Mouse (Mus musculus) kidney, adult 9 months (tissue): Measurements from ENCODE around the gene Shisa4.

Source experiments
- DNase-seq: peaks from one replicate; pipeline ENCODE4 v3.0.0; 2022

Shisa4 gene

DNA sequence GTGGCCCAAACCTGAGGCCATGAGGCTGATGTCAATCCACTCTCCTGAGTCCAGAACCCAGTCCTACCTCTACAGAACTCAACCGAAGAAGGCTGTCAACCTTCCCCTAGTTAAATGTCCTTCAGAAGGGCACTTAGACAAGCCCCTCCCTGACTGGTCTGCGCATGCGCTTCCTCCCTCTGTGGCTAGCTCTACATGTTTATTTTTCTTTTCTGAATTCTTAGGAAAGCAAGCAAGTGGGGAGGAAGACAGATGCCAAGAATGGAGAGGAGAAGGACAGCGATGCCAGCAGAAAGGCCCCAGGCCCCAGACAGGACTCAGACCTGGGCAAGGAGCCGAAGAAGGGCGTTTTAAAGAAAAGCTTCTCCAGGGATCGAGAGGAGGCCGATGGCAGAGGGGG lies 11.6 kb downstream of the Shisa4 start:
- DNase-seq, result no peak

GRCm38 (mm10) chr1:135362115-135362514 lies 12.9 kb downstream of the Shisa4 start:
- no peak for DNase-seq

- DNase-seq, result no peak
These were observed 13.5 kb downstream of the Shisa4 start for GRCm38 (mm10) chr1:135361491-135361890.

- no peak for DNase-seq
These were observed 16.0 kb downstream of the Shisa4 start for GRCm38 (mm10) chr1:135359071-135359470.

DNA sequence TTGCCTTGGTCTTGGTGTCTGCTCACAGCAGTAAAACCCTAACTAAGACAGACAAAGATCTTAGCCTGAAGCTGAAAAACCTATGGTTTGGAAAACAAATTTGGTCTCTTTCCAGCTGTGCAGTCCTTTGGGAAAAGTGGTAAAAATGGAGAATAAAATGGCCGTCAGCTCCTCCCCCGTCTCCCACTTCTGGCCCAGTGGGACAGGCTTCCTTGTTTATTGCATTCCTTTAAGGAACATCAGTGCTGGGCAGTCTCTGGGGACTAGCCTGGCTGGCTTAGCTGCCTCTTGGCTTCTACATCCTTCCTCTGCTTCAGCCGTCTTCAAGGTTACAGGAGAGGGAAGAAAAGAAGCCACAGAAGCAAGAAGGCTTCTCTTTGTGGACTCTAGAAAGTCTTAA lies 23.1 kb downstream of the Shisa4 start:
- DNase-seq, result peak; percentile 45

- DNase-seq, result no peak
These were observed 27.4 kb downstream of the Shisa4 start for GRCm38 (mm10) chr1:135347498-135348169.

- no peak for DNase-seq
These were observed 28.1 kb downstream of the Shisa4 start for GRCm38 (mm10) chr1:135346891-135347290.

- peak; percentile 30 for DNase-seq
These were observed 31.0 kb downstream of the Shisa4 start for GRCm38 (mm10) chr1:135344026-135344425.

DNA sequence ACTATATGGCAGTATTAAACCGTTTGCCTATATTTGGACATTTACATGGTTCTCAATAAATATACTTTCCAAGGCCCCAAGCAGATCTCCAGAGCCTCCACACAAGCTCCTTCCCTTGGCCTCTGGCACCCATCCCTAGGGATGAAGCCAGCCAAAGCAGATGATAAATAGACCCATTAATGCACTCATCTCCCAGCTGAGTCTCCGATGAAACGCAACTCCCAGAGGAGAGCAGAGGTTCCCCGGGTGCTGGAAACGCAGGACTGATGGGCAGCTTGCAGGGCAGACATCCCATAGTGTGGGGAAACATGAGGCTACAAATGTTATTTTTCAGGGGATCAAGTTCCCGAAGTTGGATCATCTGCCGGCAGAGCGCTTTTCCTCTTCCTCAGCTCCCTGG lies 33.1 kb downstream of the Shisa4 start:
- DNase-seq, result no peak

- no peak for DNase-seq
These were observed 44.5 kb downstream of the Shisa4 start for GRCm38 (mm10) chr1:135330578-135330977.

DNA sequence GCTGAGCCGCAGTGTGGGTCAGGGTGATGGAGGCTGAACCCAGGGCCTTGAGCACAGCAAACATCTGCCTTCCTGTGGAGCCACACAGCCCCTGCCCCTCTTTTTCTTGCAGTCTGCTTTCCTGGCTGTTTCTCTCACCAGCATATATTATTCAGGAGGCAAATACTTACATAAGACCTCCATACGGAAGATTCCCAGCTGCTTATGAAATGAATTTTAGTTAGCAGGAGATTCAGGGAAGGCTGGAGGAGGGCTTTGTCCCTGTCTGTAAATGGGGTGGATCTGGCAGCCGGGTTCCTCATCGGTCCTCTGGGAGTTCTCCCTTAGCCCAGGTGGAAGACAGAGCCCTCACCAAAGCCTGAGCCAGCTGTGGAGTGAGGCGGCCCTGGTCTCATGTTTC lies 46.7 kb downstream of the Shisa4 start:
- DNase-seq, result no peak

GRCm38 (mm10) chr1:135325934-135326333 lies 49.1 kb downstream of the Shisa4 start:
- DNase-seq, result no peak

- DNase-seq, result peak; percentile 69
These were observed 50.5 kb downstream of the Shisa4 start, which contains the start of gene Lmod1 for GRCm38 (mm10) chr1:135324571-135324970. Gene Lmod1 (plus strand): TSS chr1:135324807.

GRCm38 (mm10) chr1:135323367-135323901 lies 51.6 kb downstream of the Shisa4 start:
- DNase-seq, result peak; percentile 80
